Mouse (Mus musculus) left cerebral cortex, postnatal 4 days (tissue): Measurements from ENCODE around the gene Slc26a6. TPM values are rescaled to one million over a fixed set of nuclear protein-coding genes. Genes with fewer than 3 reads are reported as not detected.

Experiments
- DNase-seq: peaks from one replicate; pipeline ENCODE4 v3.0.0-alpha.2; 2022
- intact Hi-C: fragments of 180-260 bp; cut with DNase I; formaldehyde crosslinking; loops from one replicate; pipeline ENCODE4 v1.15.1; 2025
- total RNA-seq, 2 experiments: library from RNA; stranded (reverse); gene quantifications; 2 replicates each; pipeline ENCODE4 v1.2.3; 2021

The Slc26a6 gene
- 10 to 100 TPM; 22.8 to 27.4 TPM for total RNA-seq

GRCm38 (mm10) chr9:108852976-108853375 is at the start of gene Slc26a6:
TSS of gene Slc26a6 (plus strand) at chr9:108853283.
- no peak for DNase-seq
- intact Hi-C loops = no loop called here

- DNase-seq = no peak
- intact Hi-C loops = no loop called here
Measured at GRCm38 (mm10) chr9:108805768-108806167, 47.3 kb upstream of the Slc26a6 start.

DNA sequence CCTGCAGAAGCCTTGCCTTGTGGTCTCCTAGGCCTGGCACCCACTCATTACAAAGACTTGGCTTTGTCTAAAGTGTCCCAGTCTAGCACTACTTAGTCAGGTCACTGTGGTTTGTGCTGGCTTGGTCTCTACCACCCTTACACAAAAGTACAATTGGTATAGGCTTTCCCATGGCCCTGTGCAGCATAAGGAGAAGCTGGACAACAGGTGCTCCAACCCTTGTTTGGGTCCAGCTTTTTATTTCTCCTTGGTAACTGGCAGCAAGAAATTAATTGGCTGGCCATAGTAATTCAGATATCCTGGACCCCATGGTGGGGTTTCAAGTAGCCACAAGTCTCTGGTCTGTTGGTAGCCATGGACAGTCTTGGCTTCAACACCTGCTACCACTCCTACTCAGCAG is 46.7 kb upstream of the Slc26a6 start:
- intact Hi-C loops = no loop called here
- no peak for DNase-seq

DNA sequence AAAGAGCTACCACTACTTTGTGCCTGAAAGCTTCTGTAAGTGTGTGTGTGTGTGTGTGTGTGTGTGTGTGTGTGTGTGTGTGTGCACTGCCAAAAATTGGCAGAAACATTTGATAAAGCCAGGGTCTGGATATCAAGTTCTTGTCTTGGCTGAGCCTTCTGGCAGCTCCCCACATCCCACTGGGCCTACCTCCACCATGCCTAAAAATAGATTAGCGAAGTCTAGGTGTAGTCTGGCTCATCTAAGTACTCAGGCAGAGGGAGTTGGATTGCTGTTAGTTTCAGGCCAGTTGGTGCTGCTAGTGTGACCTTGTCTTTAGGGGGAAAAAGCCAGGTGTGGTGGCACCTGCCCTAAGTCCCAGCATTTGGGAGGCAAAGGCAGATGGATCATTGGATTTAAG is 46.3 kb upstream of the Slc26a6 start:
- intact Hi-C loops = no loop called here
- no peak for DNase-seq

GRCm38 (mm10) chr9:108807674-108808073 is 45.4 kb upstream of the Slc26a6 start:
- intact Hi-C loops = no loop called here

DNA sequence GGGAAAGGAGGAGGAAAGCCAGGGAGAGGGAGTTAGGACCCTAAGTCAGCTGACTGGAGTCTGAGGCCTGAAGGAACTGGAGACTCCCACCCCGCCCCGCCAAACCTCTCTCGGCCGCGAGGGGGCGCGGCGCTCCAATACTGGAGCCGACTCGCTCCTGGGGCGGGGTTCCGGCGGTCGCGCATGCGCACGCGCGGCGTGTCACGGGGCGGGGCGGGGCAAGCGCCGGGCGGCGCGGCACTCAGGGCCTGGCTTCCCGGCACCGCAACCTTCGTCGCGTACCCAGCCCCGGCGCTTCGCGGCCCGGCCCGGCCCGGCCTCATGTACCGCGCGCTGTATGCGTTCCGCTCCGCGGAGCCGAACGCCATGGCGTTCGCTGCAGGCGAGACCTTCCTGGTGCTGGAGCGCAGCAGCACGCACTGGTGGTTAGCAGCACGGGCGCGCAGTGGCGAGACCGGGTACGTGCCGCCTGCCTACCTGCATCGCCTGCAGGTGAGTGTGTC is 44.9 kb upstream of the Slc26a6 start, which contains the start of gene Nckipsd:
Gene Nckipsd, plus strand, starts transcription at position 206 of the 503 bp plus-strand sequence.
- intact Hi-C loops = no loop called here

More at GRCm38 (mm10) chr9:108807674-108808073, 45.4 kb upstream of the Slc26a6 start:
- no peak for DNase-seq

GRCm38 (mm10) chr9:108809188-108809587 is 43.9 kb upstream of the Slc26a6 start:
- DNase-seq = no peak
- intact Hi-C loops = no loop called here

More for the DNA sequence above, 44.9 kb upstream of the Slc26a6 start, which contains the start of gene Nckipsd:
- DNase-seq = peak; percentile 98

DNA sequence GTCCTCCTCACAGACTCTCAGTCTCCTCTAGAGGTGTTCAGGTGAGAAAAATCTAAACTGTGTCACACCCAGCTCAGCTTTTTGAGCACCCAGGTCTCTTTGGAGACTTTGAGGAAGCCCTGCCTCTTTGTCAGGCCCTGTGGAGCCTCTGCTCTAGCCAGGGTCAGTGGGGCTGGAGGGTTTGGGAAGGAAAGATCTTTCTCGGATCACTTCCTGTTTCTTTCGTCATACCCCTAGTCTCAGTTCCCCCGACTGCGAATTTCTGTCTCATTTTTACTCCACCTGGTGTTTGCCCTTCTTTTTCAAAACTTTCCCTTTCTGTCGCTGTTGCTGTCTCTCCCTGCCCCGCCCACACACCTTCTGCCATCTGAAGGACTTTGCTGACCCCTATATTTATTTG is 43.4 kb upstream of the Slc26a6 start:
- intact Hi-C loops = no loop called here
- DNase-seq = no peak

DNA sequence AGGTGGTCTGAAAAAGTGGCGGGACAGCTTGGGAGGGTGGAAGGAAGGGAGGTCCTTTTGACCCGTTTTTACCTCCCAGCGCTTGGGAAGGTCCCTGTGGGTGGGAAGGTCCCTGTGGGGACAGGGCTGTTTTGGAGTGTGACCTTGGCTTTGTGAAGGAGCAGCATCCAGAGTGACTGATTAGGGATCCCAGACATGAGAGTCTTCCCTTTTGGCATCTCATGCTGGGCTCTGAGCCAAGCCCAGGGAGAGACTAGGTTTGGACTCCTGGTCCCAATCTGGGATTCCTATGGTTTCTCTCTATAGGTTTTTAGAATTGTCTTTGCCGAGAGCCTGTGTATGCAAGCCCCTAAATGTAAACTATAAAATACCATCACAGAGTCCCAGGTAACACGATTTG is 42.6 kb upstream of the Slc26a6 start:
- intact Hi-C loops = no loop called here

DNA sequence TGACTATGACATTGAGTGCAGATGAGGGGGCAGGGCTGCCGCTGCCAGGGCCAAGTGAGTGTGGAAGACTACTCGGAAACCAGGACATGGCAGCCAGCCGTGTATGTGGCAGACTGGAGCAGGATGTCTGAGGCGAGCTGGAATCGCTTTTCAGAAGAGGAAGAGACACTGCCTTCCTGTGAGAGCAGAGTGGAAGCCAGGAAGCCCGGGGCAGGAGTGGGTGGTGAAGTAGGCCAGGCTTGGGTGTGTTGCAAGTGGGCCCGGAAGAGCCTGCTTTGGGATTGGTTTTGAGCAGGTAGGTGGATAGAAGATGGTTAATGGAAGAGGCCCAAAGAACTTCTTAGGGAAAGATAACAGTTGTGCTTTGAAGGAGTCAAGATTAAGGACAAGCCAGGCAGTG is 37.5 kb upstream of the Slc26a6 start:
- no peak for DNase-seq
- intact Hi-C loops = no loop called here

More for the DNA sequence above, 42.6 kb upstream of the Slc26a6 start:
- no peak for DNase-seq

DNA sequence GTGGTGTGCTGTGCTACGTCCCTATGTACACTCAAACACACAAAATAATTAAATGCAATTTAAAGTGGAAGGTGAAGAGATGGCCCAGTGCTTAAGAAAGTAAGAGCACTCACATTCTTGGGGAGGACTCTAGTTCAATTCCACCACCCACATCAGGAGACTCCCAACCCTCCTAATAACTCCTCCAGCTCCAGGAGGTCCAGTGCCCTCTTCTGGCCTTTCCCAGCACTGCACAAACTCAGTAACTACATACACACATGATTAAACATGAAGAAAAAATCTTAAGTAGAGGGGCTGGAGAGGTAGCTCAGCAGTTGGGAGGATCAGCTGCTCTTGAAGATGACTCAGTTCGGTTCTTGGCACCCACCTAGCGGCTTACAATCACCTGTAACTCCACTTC is 33.6 kb upstream of the Slc26a6 start:
- peak; percentile 71 for DNase-seq
- intact Hi-C loops = no loop called here

- intact Hi-C loops = no loop called here
- DNase-seq = no peak
Measured at GRCm38 (mm10) chr9:108820077-108820476, 33.0 kb upstream of the Slc26a6 start.

- no peak for DNase-seq
- intact Hi-C loops = no loop called here
Measured at GRCm38 (mm10) chr9:108824144-108824685, 28.9 kb upstream of the Slc26a6 start.

DNA sequence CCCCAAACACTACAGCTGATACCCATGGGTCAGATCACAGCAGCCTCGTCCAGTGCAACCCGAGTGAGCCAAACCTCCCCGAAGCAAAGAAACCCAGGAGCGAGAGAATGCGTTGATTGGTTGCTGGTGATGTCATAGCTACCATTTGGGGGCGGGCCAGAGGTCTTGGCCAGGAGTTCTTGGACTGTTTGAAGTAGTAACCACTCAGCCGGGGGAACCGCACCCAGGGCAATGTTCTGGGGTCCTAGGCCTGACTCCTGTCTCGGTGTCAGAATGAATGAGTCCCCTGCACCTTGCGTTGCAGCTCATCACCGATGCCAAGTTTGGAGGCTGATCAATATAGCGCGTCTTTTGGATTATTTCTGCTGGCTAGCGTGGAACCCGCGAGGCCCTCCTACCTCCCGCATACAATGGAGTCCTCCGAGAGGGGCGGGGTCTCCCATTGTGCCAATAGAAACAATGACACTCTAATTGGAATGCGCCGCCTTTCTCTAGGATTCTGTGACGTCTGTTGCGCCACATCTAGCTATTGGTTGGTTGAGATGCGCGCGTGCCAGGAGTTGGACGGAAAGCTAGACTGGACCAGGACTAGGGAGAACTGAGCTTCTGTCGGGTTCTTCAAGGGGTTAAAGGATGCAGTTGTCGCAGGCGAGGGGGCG is 28.2 kb upstream of the Slc26a6 start:
- intact Hi-C loops = no loop called here
- peak; percentile 97 for DNase-seq

DNA sequence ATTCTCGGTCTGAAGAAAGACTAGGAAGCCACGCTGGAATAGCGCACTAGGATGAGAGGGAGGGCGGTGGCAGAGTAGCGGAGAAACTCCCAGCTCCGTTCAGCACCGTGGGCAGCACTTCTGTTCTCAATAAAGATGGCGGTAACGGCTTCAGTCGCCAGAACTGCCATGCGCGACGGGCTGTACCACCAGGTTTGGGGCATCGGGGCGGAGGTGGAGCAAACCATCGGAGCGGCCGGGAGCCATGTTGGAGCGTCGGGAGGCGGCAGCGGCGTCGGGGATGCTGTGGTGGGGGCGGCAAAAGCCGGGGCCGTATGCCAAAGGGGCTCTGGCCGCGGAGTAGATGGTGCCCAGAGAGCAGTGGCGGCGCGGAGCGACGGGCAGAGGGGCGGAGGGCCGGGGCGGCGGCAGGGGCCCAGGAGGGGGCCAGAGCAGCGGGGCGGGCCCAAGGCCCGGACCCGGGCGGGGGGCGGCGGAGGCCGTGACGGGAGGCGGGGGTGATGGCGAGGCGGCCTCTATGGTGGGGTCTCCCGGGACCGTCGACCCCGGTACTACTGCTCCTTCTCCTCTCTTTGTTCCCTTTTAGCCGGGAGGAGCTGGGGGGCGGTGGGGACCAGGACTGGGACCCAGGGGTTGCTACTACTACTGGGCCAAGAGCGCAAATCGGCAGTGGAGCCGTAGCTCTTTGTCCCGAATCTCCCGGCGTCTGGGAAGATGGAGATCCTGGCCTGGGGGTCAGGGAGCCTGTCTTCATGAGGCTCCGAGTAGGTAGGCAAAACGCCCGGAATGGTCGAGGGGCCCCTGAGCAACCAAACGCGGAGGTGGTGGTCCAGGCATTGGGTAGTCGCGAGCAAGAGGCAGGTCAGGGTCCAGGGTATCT is 27.0 kb upstream of the Slc26a6 start, which contains the start of gene Celsr3:
Gene Celsr3, plus strand, starts transcription at position 501 of the 880 bp plus-strand sequence.
- DNase-seq = peak; percentile 95
- intact Hi-C loops = no loop called here

DNA sequence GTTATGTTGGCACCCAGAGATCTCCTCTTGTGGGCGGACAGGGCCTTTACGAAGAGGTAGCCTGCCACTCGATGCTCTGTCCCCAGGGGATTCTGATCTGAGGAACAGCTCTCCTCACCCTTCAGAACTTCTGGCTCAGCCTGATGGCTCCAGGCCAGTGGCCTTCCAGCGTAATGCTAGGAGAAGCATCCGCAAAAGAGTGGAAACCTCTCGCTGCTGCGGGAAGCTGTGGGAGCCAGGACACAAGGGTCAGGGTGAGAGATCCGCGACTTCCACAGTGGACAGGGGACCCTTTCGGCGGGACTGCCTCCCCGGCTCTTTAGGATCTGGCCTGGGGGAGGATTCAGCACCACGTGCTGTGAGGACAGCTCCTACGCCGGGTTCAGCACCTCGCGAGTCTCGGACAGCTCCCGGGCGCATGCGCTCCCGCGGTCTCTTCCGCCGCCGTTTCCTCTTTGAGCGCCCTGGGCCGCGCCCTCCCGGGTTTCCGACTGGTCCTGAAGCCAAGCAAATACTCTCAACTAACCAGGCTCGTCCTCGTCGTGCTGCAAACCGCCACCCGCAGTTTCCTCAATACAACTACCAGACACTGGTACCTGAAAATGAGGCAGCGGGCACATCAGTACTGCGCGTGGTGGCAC is 26.3 kb upstream of the Slc26a6 start:
- intact Hi-C loops = no loop called here
- peak; percentile 69 for DNase-seq

- intact Hi-C loops = no loop called here
- no peak for DNase-seq
Measured at GRCm38 (mm10) chr9:108827454-108827853, 25.6 kb upstream of the Slc26a6 start.

- intact Hi-C loops = no loop called here
- no peak for DNase-seq
Measured at GRCm38 (mm10) chr9:108827906-108828305, 25.2 kb upstream of the Slc26a6 start.

DNA sequence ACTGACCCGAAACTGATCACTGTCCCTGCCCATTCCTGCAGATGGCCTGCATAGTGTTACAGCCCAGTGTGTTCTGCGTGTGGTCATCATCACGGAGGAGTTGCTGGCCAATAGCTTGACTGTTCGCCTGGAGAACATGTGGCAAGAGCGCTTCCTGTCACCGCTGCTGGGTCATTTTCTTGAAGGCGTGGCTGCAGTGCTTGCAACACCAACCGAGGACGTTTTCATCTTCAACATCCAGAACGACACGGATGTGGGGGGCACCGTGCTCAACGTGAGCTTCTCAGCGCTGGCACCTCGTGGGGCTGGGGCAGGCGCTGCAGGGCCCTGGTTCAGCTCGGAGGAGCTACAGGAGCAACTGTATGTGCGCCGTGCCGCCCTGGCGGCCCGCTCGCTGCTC is 21.4 kb upstream of the Slc26a6 start:
- no peak for DNase-seq
- intact Hi-C loops = no loop called here

- intact Hi-C loops = no loop called here
Measured at GRCm38 (mm10) chr9:108832390-108833108, 20.5 kb upstream of the Slc26a6 start.

More at GRCm38 (mm10) chr9:108832390-108833108, 20.5 kb upstream of the Slc26a6 start:
- DNase-seq = peak; percentile 86
